Mouse (Mus musculus) liver, adult 2 months (tissue): ENCODE results near the gene Nphp1.

Source experiments
- CTCF ChIP-seq: fragments of 200-500 bp; IDR thresholded peaks from 2 replicates; pipeline ENCODE4 v1.5.1; 2011; ENCODE audit warnings: low read depth, low read length, control low read depth
- POLR2A ChIP-seq: fragments of 200-500 bp; IDR thresholded peaks from 2 replicates; pipeline ENCODE4 v1.6.1; 2011; ENCODE audit warnings: low read length, control low read depth; ENCODE audit not compliant: insufficient read depth; ENCODE audit errors: extremely low read depth

- TF ChIP-seq POLR2A (no peak), CTCF (no peak)
Measured at GRCm38 (mm10) chr2:127773938-127774577, 14.6 kb downstream of the Nphp1 start.
